Mouse (Mus musculus): ENCODE data around the gene Baiap2.

GRCm38 (mm10) chr11:119898976-119899375 is 43.6 kb upstream of the Baiap2 start:
- TF ChIP-seq CTCF (conservative IDR thresholded peaks at IDR 0.05 in 1 of 2, IDR thresholded peaks at IDR 0.05 in 1 of 2; ENCODE audit: low read depth in 2 of 2, low read length in 2 of 2) (no peak), SMC3 (IDR thresholded peaks at IDR 0.05; ENCODE audit: low read depth, low read length) (no peak), POLR2A (IDR thresholded peaks at IDR 0.05; ENCODE audit: low read depth, low read length) (no peak), KAT2A (IDR thresholded peaks at IDR 0.05; ENCODE audit: insufficient replicate concordance, low read length) (no peak), RAD21 (IDR thresholded peaks at IDR 0.05; ENCODE audit: low read depth, low read length) (no peak), EP300 (IDR thresholded peaks at IDR 0.05; ENCODE audit: low read length) (no peak), MAFK (IDR thresholded peaks at IDR 0.05; ENCODE audit: insufficient replicate concordance, low read length) (no peak), MAX (IDR thresholded peaks at IDR 0.05; ENCODE audit: low read length) (no peak), NELFE (IDR thresholded peaks at IDR 0.05; ENCODE audit: low read depth, low read length) (no peak)

All from CH12.LX (cell line).